Mouse (Mus musculus) MEL (cell line): Measurements from ENCODE around the gene Cactin. TPM values are rescaled to one million over a fixed set of nuclear protein-coding genes. Genes with fewer than 3 reads are reported as not detected.
A peak's percentile ranks its signal among the peaks of the same experiment; 100 is the strongest.

Experiments
- DNase-seq: peaks from one replicate; pipeline ENCODE4 v3.0.0; 2011; ENCODE audit warnings: low read depth, low spot score
- H3K27ac ChIP-seq: 2 replicates; pipeline ENCODE4 v1.5.1; 2012; ENCODE audit warnings: low read depth, mild to moderate bottlenecking, control low read depth, low read length, moderate library complexity; ENCODE audit not compliant: control insufficient read depth
- H3K27me3 ChIP-seq, 2 experiments: fragments of 150-350 bp in 1 of 2; sonication (generic) in 1 of 2; 2 replicates each; pipeline ENCODE4 v1.6.1; 2012; ENCODE audit warnings: low read length in 2 of 2, mild to moderate bottlenecking in 2 of 2, improper control_type of control experiment in 1 of 2, moderate library complexity in 1 of 2; ENCODE audit not compliant: insufficient read depth in 2 of 2, control insufficient read depth in 1 of 2
- H3K36me3 ChIP-seq, 2 experiments: 2 replicates each; pipeline ENCODE4 v1.6.1; 2012 to 2014; ENCODE audit warnings: low read length in 2 of 2, improper control_type of control experiment in 1 of 2, inconsistent platforms in 1 of 2, mild to moderate bottlenecking in 1 of 2; ENCODE audit not compliant: insufficient read depth in 2 of 2, control insufficient read depth in 1 of 2
- H3K4me1 ChIP-seq, 2 experiments: fragments of 150-350 bp in 1 of 2; sonication (generic) in 1 of 2; 2 replicates each; pipeline ENCODE4 v1.6.1; 2012; ENCODE audit warnings: low read length in 2 of 2, improper control_type of control experiment in 1 of 2, mild to moderate bottlenecking in 1 of 2; ENCODE audit not compliant: insufficient read depth in 2 of 2, control insufficient read depth in 1 of 2
- H3K4me3 ChIP-seq, 2 experiments: fragments of 150-350 bp in 1 of 2; sonication (generic) in 1 of 2; 2 replicates each; pipeline ENCODE4 v1.5.1; 2012; ENCODE audit warnings: low read depth in 2 of 2, low read length in 2 of 2, mild to moderate bottlenecking in 2 of 2, moderate library complexity in 2 of 2, control low read depth in 1 of 2, improper control_type of control experiment in 1 of 2; ENCODE audit not compliant: control insufficient read depth in 1 of 2, insufficient read depth in 1 of 2
- H3K79me2 ChIP-seq: 2 replicates; pipeline ENCODE4 v1.6.1; 2012; ENCODE audit warnings: mild to moderate bottlenecking, low read length, moderate library complexity; ENCODE audit not compliant: control insufficient read depth, poor library complexity, insufficient read depth
- H3K9ac ChIP-seq: 2 replicates; pipeline ENCODE4 v1.6.1; 2012; ENCODE audit warnings: low read depth, mild to moderate bottlenecking, control low read depth, low read length, moderate library complexity; ENCODE audit not compliant: control insufficient read depth, poor library complexity, severe bottlenecking
- H3K9me3 ChIP-seq: fragments of 150-350 bp; sonication (generic); replicated peaks from 2 replicates; pipeline ENCODE4 v1.6.1; 2012; ENCODE audit warnings: mild to moderate bottlenecking, low read length, improper control_type of control experiment, moderate library complexity; ENCODE audit not compliant: insufficient read depth
- BHLHE40 ChIP-seq: IDR thresholded peaks from 2 replicates; pipeline ENCODE4 v1.6.1; 2012; ENCODE audit warnings: low read depth, mild to moderate bottlenecking, inconsistent platforms, low read length, improper control_type of control experiment, borderline replicate concordance
- CHD1 ChIP-seq: IDR thresholded peaks from 2 replicates; pipeline ENCODE4 v1.6.1; 2012; ENCODE audit warnings: low read depth, mild to moderate bottlenecking, inconsistent platforms, low read length, improper control_type of control experiment
- CHD2 ChIP-seq: IDR thresholded peaks from 2 replicates; pipeline ENCODE4 v1.6.1; 2011; ENCODE audit warnings: low read length, improper control_type of control experiment
- CTCF ChIP-seq, 3 experiments: IDR thresholded peaks in 2 of 3; conservative IDR thresholded peaks in 1 of 3; 2 replicates each; pipeline ENCODE4 v1.5.1; 2011 to 2012; ENCODE audit warnings: low read length in 3 of 3, low read depth in 2 of 3, mild to moderate bottlenecking in 2 of 3, improper control_type of control experiment in 1 of 3, inconsistent platforms in 1 of 3, mixed read lengths in 1 of 3, moderate library complexity in 1 of 3; ENCODE audit not compliant: control insufficient read depth in 1 of 3, insufficient read depth in 1 of 3, poor library complexity in 1 of 3, severe bottlenecking in 1 of 3
- EP300 ChIP-seq, 2 experiments: IDR thresholded peaks; 2 replicates each; pipeline ENCODE4 v1.6.1; 2011; ENCODE audit warnings: improper control_type of control experiment in 2 of 2, low read length in 2 of 2, low read depth in 1 of 2, mild to moderate bottlenecking in 1 of 2
- ETS1 ChIP-seq: IDR thresholded peaks from 2 replicates; pipeline ENCODE4 v1.6.1; 2012; ENCODE audit warnings: low read depth, mild to moderate bottlenecking, inconsistent platforms, low read length, improper control_type of control experiment, moderate library complexity
- GATA1 ChIP-seq: IDR thresholded peaks from 2 replicates; pipeline ENCODE4 v1.6.1; 2011; ENCODE audit warnings: low read depth, low read length, improper control_type of control experiment
- HCFC1 ChIP-seq: IDR thresholded peaks from 2 replicates; pipeline ENCODE4 v1.6.1; 2012; ENCODE audit warnings: low read depth, mild to moderate bottlenecking, inconsistent platforms, low read length, improper control_type of control experiment, moderate library complexity
- JUND ChIP-seq: IDR thresholded peaks from 2 replicates; pipeline ENCODE4 v1.6.1; 2011; ENCODE audit warnings: low read depth, mild to moderate bottlenecking, improper control_type of control experiment, low read length
- MAFK ChIP-seq: IDR thresholded peaks from 2 replicates; pipeline ENCODE4 v1.6.1; 2011; ENCODE audit warnings: low read depth, mild to moderate bottlenecking, low read length, improper control_type of control experiment, borderline replicate concordance
- MAX ChIP-seq: IDR thresholded peaks from 2 replicates; pipeline ENCODE4 v1.6.1; 2011; ENCODE audit warnings: low read length, improper control_type of control experiment
- MAZ ChIP-seq: IDR thresholded peaks from 2 replicates; pipeline ENCODE4 v1.6.1; 2012; ENCODE audit warnings: low read depth, mild to moderate bottlenecking, inconsistent platforms, low read length, improper control_type of control experiment
- MEF2A ChIP-seq: IDR thresholded peaks from 2 replicates; pipeline ENCODE4 v1.6.1; 2014; ENCODE audit warnings: low read depth, mild to moderate bottlenecking, inconsistent platforms, low read length, improper control_type of control experiment; ENCODE audit not compliant: poor library complexity, insufficient replicate concordance, severe bottlenecking; ENCODE audit errors: extremely low read depth
- MXI1 ChIP-seq: IDR thresholded peaks from 2 replicates; pipeline ENCODE4 v1.6.1; 2011; ENCODE audit warnings: mild to moderate bottlenecking, low read depth, low read length, improper control_type of control experiment
- MYB ChIP-seq: IDR thresholded peaks from 2 replicates; pipeline ENCODE4 v1.6.1; 2011; ENCODE audit warnings: mild to moderate bottlenecking, low read depth, low read length, improper control_type of control experiment
- MYC ChIP-seq: IDR thresholded peaks from 2 replicates; pipeline ENCODE4 v1.6.1; 2011; ENCODE audit warnings: low read depth, mild to moderate bottlenecking, low read length, improper control_type of control experiment, moderate library complexity
- NELFE ChIP-seq: IDR thresholded peaks from 2 replicates; pipeline ENCODE4 v1.6.1; 2011; ENCODE audit warnings: low read depth, low read length, improper control_type of control experiment
- NRF1 ChIP-seq: IDR thresholded peaks from 2 replicates; pipeline ENCODE4 v1.6.1; 2014; ENCODE audit warnings: low read depth, mild to moderate bottlenecking, inconsistent platforms, low read length, improper control_type of control experiment, moderate library complexity; ENCODE audit not compliant: poor library complexity, insufficient read depth, severe bottlenecking
- POLR2A ChIP-seq, 2 experiments: IDR thresholded peaks; 2 replicates each; pipeline ENCODE4 v1.6.1; 2011 to 2012; ENCODE audit warnings: low read length in 2 of 2, mild to moderate bottlenecking in 2 of 2, control low read depth in 1 of 2, improper control_type of control experiment in 1 of 2, low read depth in 1 of 2, moderate library complexity in 1 of 2; ENCODE audit not compliant: control insufficient read depth in 1 of 2, insufficient read depth in 1 of 2, poor library complexity in 1 of 2
- POLR2AphosphoS2 ChIP-seq: IDR thresholded peaks from 2 replicates; pipeline ENCODE4 v1.6.1; 2011; ENCODE audit warnings: low read length, improper control_type of control experiment
- RAD21 ChIP-seq: IDR thresholded peaks from 2 replicates; pipeline ENCODE4 v1.6.1; 2011; ENCODE audit warnings: mild to moderate bottlenecking, low read depth, low read length, improper control_type of control experiment
- RCOR1 ChIP-seq: IDR thresholded peaks from 2 replicates; pipeline ENCODE4 v1.6.1; 2012; ENCODE audit warnings: low read depth, mild to moderate bottlenecking, inconsistent platforms, low read length, improper control_type of control experiment
- SIN3A ChIP-seq: IDR thresholded peaks from 2 replicates; pipeline ENCODE4 v1.6.1; 2012; ENCODE audit warnings: low read length, improper control_type of control experiment, inconsistent platforms
- SMC3 ChIP-seq: IDR thresholded peaks from 2 replicates; pipeline ENCODE4 v1.6.1; 2011; ENCODE audit warnings: low read depth, low read length, improper control_type of control experiment
- TAL1 ChIP-seq: IDR thresholded peaks from 2 replicates; pipeline ENCODE4 v1.6.1; 2012; ENCODE audit warnings: mild to moderate bottlenecking, inconsistent platforms, low read length, moderate library complexity, mixed read lengths
- UBTF ChIP-seq: IDR thresholded peaks from 2 replicates; pipeline ENCODE4 v1.6.1; 2012; ENCODE audit warnings: low read depth, mild to moderate bottlenecking, inconsistent platforms, low read length, improper control_type of control experiment, moderate library complexity, borderline replicate concordance; ENCODE audit not compliant: insufficient read depth
- USF1 ChIP-seq: IDR thresholded peaks from 2 replicates; pipeline ENCODE4 v1.6.1; 2014; ENCODE audit warnings: low read depth, mild to moderate bottlenecking, inconsistent platforms, low read length, improper control_type of control experiment, moderate library complexity
- USF2 ChIP-seq, 2 experiments: IDR thresholded peaks; 2 replicates each; pipeline ENCODE4 v1.6.1; 2011 to 2012; ENCODE audit warnings: improper control_type of control experiment in 2 of 2, low read length in 2 of 2, borderline replicate concordance in 1 of 2, inconsistent platforms in 1 of 2, low read depth in 1 of 2, mild to moderate bottlenecking in 1 of 2; ENCODE audit not compliant: insufficient read depth in 1 of 2
- ZC3H11A ChIP-seq: IDR thresholded peaks from 2 replicates; pipeline ENCODE4 v1.6.1; 2012; ENCODE audit warnings: low read depth, mild to moderate bottlenecking, inconsistent platforms, low read length, improper control_type of control experiment
- ZMIZ1 ChIP-seq: IDR thresholded peaks from 2 replicates; pipeline ENCODE4 v1.6.1; 2012; ENCODE audit warnings: low read depth, mild to moderate bottlenecking, inconsistent platforms, low read length, improper control_type of control experiment, moderate library complexity
- ZNF384 ChIP-seq: IDR thresholded peaks from 2 replicates; pipeline ENCODE4 v1.6.1; 2012; ENCODE audit warnings: low read depth, mild to moderate bottlenecking, inconsistent platforms, low read length, improper control_type of control experiment
- polyA plus RNA-seq, 2 experiments: library from polyadenylated mRNA; stranded (reverse) in 1 of 2; unstranded in 1 of 2; fragments of >175 nt in 1 of 2; fragments of >200 nt in 1 of 2; gene quantifications; 2 replicates each; pipeline versions ENCODE4 v1.2.1 to v1.2.4; 2012; ENCODE audit warnings: low replicate concordance in 2 of 2, low read depth in 1 of 2; ENCODE audit not compliant: insufficient read length in 2 of 2, insufficient read depth in 1 of 2, missing spikeins in 1 of 2
- total RNA-seq: library from RNA; depleted of rRNA; stranded (reverse); fragments of 300-350 nt; gene quantifications from 2 replicates; pipeline ENCODE4 v1.2.3, GENCODE M21; 2012

Cactin gene
- total and polyA plus RNA-seq, 3 experiments, result 47.6 to 66.8 TPM; not detected in 1

GRCm38 (mm10) chr10:81350351-81351063 lies 29.6 kb downstream of the Cactin start, which contains the start of gene Hmg20b (continued):
- TF ChIP-seq CHD1 (no peak), EP300 (IDR thresholded peaks at IDR 0.05; ENCODE audit: low read depth in 1 of 2, low read length in 2 of 2) (0 out of 4 replicates have a peak, but pooled peaks of 1 of the 2 experiments have one; percentile 3), GATA1 (no peak), NELFE (peak; percentile 60), ETS1 (peak; percentile 34; the same call in 1 of the 2 replicates), MXI1 (peak; percentile 61; the same call in 1 of the 2 replicates), HCFC1 (peak; percentile 90), BHLHE40 (no peak; the same call in 1 of the 2 replicates), RCOR1 (no peak), NRF1 (peak; percentile 66), POLR2AphosphoS2 (peak; percentile 54; the same call in 1 of the 2 replicates), CHD2 (peak; percentile 26)
- TF ChIP-seq, all 39 proteins: peak for 24

- Histone ChIP-seq H3K79me2 (peaks cover 4% of the 10 kb centered on the region; the same call in 1 of the 2 replicates), H3K4me1 (peaks cover 8 to 23% of the 10 kb centered on the region in 2 experiments; a peak in 3 of 4 replicates), H3K9ac (peak overlapping the region; percentile 82), H3K9me3 (no peaks in the 10 kb centered on the region), H3K36me3 (peaks cover 0 to 21% of the 10 kb centered on the region in 2 experiments; a peak in 2 of 4 replicates), H3K27ac (peak overlapping the region; percentile 86), H3K27me3 (no peaks in the 10 kb centered on the region), H3K4me3 (peak overlapping the region; percentile 62 to 77)
- peak; percentile 95 for DNase-seq
- TF ChIP-seq SMC3 (no peak), MAX (peak; percentile 93), MYB (peak; percentile 70), SIN3A (peak; percentile 96), EP300 (IDR thresholded peaks at IDR 0.05; ENCODE audit: low read depth in 1 of 2, low read length in 2 of 2) (peak; percentile 76 to 82), RAD21 (no peak), CHD1 (no peak), ZC3H11A (no peak), UBTF (no peak), POLR2A (IDR thresholded peaks at IDR 0.05; ENCODE audit: control insufficient read depth in 1 of 2, insufficient read depth in 1 of 2, low read depth in 1 of 2, low read length in 2 of 2, poor library complexity in 1 of 2) (peak in 1 of 2 experiments; percentile 71; a peak in 2 of 4 replicates), JUND (no peak), ZMIZ1 (no peak), USF1 (peak; percentile 39; the same call in 1 of the 2 replicates), MEF2A (no peak), NRF1 (no peak), POLR2AphosphoS2 (peak; percentile 44; the same call in 1 of the 2 replicates), MYC (peak; percentile 84), CHD2 (no peak), TAL1 (peak; percentile 52), MXI1 (peak; percentile 94), USF2 (IDR thresholded peaks at IDR 0.05; ENCODE audit: borderline replicate concordance in 1 of 2, insufficient read depth in 1 of 2, low read depth in 1 of 2, low read length in 2 of 2) (no peak), CTCF (IDR thresholded peaks at IDR 0.05 in 2 of 3, conservative IDR thresholded peaks at IDR 0.05 in 1 of 3; ENCODE audit: control insufficient read depth in 1 of 3, insufficient read depth in 1 of 3, low read depth in 2 of 3, low read length in 3 of 3, poor library complexity in 1 of 3, severe bottlenecking in 1 of 3) (no peak), NELFE (peak; percentile 37; the same call in 1 of the 2 replicates), ZNF384 (no peak), MAFK (no peak), MAZ (peak; percentile 85)
These were observed 30.9 kb downstream of the Cactin start for GRCm38 (mm10) chr10:81351678-81352291.
